Mouse (Mus musculus): ENCODE results near the gene Brd7.

GRCm38 (mm10) chr8:88305814-88306213, 56.2 kb downstream of the Brd7 start:
- TF ChIP-seq CTCF (IDR thresholded peaks at IDR 0.05; ENCODE audit: low read depth, low read length) (no peak), POLR2A (IDR thresholded peaks at IDR 0.05; ENCODE audit: extremely low read depth, insufficient read depth, low read length) (no peak)
